Mouse (Mus musculus): ENCODE data around the gene Pi4kb.

The Pi4kb gene

GRCm38 (mm10) chr3:94958295-94958694 lies 16.2 kb upstream of the Pi4kb start:
- no peak for DNase-seq

GRCm38 (mm10) chr3:94959871-94960270 lies 14.7 kb upstream of the Pi4kb start:
- DNase-seq, result no peak

GRCm38 (mm10) chr3:94960322-94960721 lies 14.2 kb upstream of the Pi4kb start:
- DNase-seq, result no peak

- DNase-seq, result no peak
Measured at GRCm38 (mm10) chr3:94964989-94965388, 9.5 kb upstream of the Pi4kb start.

- DNase-seq, result no peak
Measured at GRCm38 (mm10) chr3:94965878-94966277, 8.7 kb upstream of the Pi4kb start.

GRCm38 (mm10) chr3:94972552-94972951 lies 2.0 kb upstream of the Pi4kb start:
- peak; percentile 23 for DNase-seq

- no peak for DNase-seq
Measured at GRCm38 (mm10) chr3:94973620-94974019, 911 bp upstream of the Pi4kb start.

- DNase-seq, result no peak
Measured at GRCm38 (mm10) chr3:94974026-94974527, 454 bp upstream of the Pi4kb start.

GRCm38 (mm10) chr3:94984312-94984711 lies 9.8 kb downstream of the Pi4kb start:
- DNase-seq, result no peak

- DNase-seq, result no peak
Measured at GRCm38 (mm10) chr3:94985513-94985912, 11.0 kb downstream of the Pi4kb start.

- DNase-seq, result no peak
Measured at GRCm38 (mm10) chr3:94987578-94987977, 13.0 kb downstream of the Pi4kb start.

GRCm38 (mm10) chr3:94989159-94989761 lies 14.7 kb downstream of the Pi4kb start:
- no peak for DNase-seq

- DNase-seq, result peak; percentile 76
Measured at GRCm38 (mm10) chr3:94996946-94997345, 22.4 kb downstream of the Pi4kb start.

GRCm38 (mm10) chr3:95002569-95002968 lies 28.0 kb downstream of the Pi4kb start:
- DNase-seq, result no peak

- DNase-seq, result no peak
Measured at GRCm38 (mm10) chr3:95003273-95003672, 28.7 kb downstream of the Pi4kb start.

GRCm38 (mm10) chr3:95005651-95006050 lies 31.1 kb downstream of the Pi4kb start:
- DNase-seq, result peak; percentile 34

GRCm38 (mm10) chr3:95007706-95008105 lies 33.2 kb downstream of the Pi4kb start:
- DNase-seq, result no peak

GRCm38 (mm10) chr3:95010396-95010795 lies 35.9 kb downstream of the Pi4kb start:
- no peak for DNase-seq

GRCm38 (mm10) chr3:95012982-95013381 lies 38.5 kb downstream of the Pi4kb start:
- DNase-seq, result peak; percentile 53

GRCm38 (mm10) chr3:95013699-95014427 lies 39.3 kb downstream of the Pi4kb start:
- peak; percentile 88 for DNase-seq

- peak; percentile 86 for DNase-seq
Measured at GRCm38 (mm10) chr3:95014428-95015151, 40.1 kb downstream of the Pi4kb start.

- DNase-seq, result peak; percentile 100
Measured at GRCm38 (mm10) chr3:95015337-95015872, 40.9 kb downstream of the Pi4kb start, which contains the start of gene Zfp687. Gene Zfp687, minus strand, starts transcription at chr3:95015448.

GRCm38 (mm10) chr3:95015891-95016531 lies 41.5 kb downstream of the Pi4kb start:
- DNase-seq, result peak; percentile 99

Data from cerebellum, adult 9-11 months (tissue).